Mouse (Mus musculus): ENCODE results near the gene Rad51c. TPM values are rescaled to one million over a fixed set of nuclear protein-coding genes. Genes with fewer than 3 reads are reported as not detected.
"Not testable (repeated sequence)": the region's sequence is repeated elsewhere in the genome, so short reads cannot be mapped to it uniquely, and the experiment has no call there.

Rad51c gene
- total RNA-seq (2021), result 1 to 10 TPM; 2.5 to 2.7 TPM
- long read RNA-seq, experiment 1, partial matches to known transcripts, result 0 of 3 reads
- long read RNA-seq, experiment 1, other reads (novel, unspliced or antisense), result 0 of 3 reads
- long read RNA-seq, experiment 2, partial matches to known transcripts, result 0 of 2 reads
- long read RNA-seq, experiment 2, other reads (novel, unspliced or antisense), result 1 of 2 reads

DNA sequence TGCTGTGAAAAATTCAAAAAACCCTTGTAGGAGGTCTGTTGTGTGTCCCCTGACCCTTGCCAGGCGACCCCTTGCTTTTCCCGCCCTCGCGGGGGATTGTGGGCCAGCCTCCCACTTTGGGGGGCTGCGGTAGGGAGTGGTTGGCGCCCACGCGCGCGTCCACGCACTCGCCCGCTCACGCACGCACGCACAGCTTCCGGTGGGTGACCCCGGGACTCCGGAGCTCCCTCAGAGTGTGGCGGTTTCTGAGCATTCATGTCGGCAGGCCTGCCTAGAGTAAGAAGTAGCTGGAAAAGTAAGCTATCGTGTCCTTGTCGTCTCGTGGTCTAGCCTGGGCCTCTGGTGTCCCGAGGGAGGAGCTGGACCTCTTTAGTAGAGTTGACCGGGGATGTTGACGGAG lies at the start of gene Rad51c, which contains the start of gene Tex14:
Rad51c (minus strand) TSS at position 79 of the 400 bp plus-strand sequence.
Tex14 (plus strand) TSS at position 190 of the 400 bp plus-strand sequence.
- intact Hi-C loops (cut with DNase I), result no loop called here
- DNase-seq, result peak in 1 of 2 experiments; percentile 21

DNA sequence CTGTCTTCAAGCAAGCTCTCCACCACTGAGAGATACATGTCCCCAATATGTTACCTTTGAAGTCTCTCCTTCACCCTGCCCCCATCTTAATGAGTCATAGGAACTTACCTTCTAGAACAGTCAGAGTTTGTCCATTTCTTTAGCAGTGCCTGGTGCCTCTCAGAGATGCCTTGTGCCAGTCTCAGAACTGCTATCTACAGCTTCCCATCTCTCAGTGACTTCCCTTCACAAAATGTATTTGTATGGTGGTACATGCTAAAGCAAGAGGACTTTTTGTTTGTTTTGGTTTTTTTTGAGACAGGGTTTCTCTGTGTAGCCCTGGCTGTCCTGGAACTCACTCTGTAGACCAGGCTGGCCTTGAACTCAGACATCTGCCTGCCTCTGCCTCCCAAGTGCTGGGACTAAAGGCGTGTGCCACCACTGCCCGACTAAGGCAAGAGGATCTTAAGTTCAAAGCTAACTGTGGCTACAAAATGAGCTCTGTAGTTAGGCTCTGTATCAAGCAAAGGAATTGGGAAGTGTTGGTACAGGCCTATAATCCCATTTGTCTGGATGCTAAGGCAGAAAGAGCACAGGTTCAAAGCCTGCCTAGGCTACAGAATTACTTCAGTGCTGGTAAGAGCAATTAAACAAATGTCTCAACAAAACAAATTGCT lies 49.4 kb upstream of the Rad51c start:
- intact Hi-C loops (cut with DNase I), result no loop called here
- DNase-seq, result no peak

DNA sequence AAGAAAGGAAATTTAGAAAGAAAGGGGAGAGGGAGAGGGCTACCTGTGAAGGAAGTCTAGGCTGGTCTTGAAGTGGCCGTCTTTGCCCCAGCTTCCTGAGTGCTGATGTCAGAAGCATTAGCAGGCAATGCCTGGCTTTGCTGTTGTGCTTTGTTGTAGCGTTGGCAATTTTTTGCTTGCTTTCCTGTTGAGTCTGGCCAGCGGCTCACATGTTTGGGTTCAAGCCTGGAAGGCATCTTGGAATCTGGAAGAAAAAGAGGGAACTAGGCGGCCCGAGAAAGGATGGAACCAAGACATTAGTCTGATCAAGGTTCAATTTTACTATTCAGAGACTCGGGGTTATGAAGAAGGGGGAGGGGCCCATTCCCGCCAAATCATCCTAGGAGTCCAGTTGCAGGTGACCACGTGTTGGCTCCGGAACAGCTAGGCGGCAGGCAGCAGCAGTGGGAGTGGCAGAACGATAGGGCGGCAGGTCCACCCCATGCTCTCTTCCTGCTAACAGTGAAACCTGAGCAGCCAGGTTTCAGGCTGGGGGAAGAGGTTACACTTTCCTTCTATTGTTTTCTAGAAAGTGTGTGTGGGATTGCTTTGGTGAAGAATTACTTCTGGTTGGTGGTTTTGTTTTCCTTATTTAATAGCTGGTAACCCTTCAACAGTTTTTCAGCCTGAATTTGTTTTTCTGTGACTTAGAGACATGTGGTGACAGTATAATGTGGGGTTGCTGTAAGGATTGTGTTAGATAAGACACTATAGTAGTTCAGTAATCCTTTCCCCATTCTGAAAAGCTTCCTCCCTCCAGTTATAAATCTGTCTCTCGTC lies 48.7 kb upstream of the Rad51c start:
- intact Hi-C loops (cut with DNase I), result no loop called here
- no peak for DNase-seq

DNA sequence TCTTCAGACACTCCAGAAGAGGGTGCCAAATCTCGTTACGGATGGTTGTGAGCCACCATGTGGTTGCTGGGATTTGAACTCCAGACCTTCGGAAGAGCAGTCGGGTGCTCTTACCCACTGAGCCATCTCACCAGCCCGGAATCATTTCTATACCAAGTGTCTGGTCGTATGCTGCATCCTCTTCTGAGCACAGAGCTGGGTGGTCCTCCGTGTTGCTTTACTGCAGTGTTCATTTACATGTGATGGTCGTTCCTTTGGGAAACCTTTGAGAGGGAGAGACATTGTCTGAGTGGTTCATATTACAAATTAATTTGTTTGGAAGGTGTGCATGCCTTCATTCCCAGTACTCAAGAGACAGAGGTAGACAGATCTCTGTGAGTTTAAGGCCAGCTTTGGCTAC lies 48.0 kb upstream of the Rad51c start:
- intact Hi-C loops (cut with DNase I); DNase-seq: not testable (repeated sequence)

DNA sequence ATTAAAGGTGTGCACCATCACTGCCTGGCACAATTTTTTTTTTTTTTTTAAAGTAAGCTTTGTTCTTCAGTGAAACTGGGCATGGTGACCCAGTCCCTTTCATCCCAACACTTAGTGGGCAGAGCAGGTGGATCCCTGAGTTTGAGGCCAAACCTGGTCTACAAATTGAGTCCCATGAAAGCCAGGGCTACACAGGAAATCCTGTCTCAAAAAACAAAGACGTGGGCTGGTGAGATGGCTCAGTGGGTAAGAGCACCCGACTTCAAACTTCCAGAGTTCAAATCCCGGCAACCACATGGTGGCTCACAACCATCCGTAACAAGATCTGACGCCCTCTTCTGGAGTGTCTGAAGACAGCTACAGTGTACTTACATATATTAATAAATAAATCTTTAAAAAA lies 45.1 kb upstream of the Rad51c start:
- intact Hi-C loops (cut with DNase I); DNase-seq: not testable (repeated sequence)

DNA sequence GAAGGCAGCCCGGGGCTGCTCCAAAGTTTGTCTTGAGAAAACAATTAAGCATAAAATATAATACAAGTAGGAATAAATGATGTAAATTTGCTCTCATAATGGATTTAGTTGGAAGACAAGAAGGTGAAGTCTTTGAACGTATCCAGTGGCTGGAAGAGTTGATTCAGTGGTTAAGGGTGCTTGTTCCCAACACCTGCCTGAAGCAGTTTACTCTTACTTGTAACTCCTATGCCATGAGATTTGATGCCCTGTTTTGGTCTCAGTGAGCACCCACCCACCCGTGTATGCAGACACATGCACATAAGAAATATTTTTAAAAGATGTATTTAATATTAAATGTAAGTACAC lies 44.4 kb upstream of the Rad51c start:
- intact Hi-C loops (cut with DNase I), result no loop called here
- no peak for DNase-seq

DNA sequence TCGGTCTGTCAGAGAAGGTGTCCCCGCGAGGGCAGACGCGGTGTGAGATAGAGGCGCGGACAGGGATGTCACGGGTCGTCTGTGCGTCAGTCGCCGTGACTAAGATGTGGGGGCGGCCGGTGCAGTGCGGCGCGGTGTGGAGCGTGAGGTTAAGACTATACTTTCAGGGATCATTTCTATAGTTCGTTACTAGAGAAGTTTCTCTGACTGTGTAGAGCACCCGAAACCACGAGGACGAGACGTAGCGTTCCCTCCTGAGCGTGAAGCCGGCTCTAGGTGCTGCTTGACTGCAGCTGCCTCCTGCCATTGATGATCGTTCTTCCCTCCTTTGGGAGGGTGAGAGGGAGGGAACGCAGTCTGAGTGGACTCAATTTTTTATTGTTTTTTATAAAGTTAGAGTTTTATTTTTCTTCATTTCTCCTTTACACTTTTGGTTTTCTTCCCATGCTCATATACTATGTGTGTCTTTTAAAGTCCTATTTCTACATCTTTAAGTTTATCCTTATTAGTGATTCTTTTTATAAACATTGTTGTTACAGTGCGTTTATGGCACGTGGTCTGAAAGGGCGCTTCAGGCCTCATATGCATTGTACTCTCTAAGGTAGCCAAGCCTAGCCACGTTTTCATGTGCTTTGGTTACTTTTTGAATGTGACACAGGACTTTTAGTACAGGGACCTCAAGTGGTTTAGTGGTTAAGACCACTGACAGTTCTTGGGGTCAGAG lies 43.9 kb upstream of the Rad51c start:
- DNase-seq, result peak; percentile 13 to 35
- intact Hi-C loops (cut with DNase I), result not testable (repeated sequence)

DNA sequence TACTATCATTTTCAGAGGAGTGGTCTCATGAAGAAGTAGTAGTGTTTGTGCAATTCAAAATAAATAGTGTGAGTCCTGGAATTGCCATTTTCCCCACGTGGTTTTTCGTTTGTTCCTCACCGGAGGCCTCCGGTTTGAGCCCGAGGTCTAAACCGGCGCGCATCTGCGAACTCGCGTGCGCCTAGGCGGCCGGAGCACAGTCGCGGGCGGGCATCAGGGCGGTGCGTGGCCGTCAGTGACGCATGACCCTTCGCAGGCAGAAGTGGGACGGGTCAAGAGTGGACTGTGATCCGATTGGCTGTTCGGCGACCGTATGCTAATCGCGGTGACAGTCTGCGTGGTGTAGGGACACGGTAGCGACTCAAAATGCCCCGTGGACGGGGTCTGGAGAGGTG lies 43.3 kb upstream of the Rad51c start:
- intact Hi-C loops (cut with DNase I), result not testable (repeated sequence)
- DNase-seq, result peak; percentile 90 to 93

DNA sequence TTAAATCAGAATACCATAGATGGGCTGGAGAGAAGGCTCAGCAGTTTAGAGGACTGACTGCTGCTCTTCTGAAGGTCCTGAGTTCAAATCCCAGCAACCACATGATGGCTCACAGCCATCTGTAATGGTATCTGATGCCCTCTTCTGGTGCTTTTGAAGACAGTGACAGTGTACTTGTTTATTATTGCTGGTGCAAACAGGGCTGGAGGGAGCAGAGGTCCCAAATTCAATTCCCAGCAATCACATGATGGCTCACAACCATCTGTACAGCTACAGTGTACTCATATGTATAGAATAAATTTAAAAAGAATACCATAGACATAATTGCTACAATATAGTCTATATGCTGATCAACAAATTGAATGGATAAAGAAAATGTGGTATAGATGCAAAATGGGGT lies 42.7 kb upstream of the Rad51c start:
- DNase-seq, result no peak
- intact Hi-C loops (cut with DNase I), result no loop called here

DNA sequence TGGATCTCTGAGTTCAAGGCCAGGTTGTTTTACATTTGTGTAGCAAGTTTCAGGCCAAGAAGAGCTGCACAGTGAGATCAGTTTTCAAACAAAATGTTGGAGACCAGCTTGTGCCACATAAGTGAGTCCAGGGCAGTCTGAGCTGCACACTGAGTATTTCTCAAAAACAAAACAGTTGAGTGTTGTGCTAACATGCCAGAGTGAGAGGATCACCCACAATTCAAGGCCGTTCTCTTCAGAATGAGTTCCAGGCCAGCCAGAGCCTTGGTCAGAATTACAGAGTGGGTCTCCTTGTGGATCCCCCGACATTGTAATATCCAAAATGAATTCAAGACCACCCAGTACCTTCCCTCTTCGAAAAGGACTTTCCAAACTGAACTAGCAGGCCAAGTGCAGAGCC lies 41.4 kb upstream of the Rad51c start:
- no peak for DNase-seq
- intact Hi-C loops (cut with DNase I), result no loop called here

DNA sequence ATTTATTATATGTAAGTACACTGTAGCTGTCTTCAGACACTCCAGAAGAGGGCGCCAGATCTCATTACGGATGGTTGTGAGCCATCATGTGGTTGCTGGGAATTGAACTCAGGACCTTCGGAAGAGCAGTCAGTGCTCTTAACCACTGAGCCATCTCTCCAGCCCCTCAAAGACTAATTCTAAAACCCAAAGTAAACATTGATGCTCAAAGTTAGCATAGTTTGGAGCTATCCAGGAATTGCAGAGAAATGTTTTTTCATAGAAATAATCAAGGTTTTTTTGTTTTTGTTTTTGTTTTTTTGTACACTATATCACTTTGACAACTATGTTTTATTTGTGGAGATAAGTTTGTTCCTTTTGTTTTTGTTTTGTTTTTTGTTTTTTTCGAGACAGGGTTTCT lies 40.8 kb upstream of the Rad51c start:
- DNase-seq, result not testable (repeated sequence)

DNA sequence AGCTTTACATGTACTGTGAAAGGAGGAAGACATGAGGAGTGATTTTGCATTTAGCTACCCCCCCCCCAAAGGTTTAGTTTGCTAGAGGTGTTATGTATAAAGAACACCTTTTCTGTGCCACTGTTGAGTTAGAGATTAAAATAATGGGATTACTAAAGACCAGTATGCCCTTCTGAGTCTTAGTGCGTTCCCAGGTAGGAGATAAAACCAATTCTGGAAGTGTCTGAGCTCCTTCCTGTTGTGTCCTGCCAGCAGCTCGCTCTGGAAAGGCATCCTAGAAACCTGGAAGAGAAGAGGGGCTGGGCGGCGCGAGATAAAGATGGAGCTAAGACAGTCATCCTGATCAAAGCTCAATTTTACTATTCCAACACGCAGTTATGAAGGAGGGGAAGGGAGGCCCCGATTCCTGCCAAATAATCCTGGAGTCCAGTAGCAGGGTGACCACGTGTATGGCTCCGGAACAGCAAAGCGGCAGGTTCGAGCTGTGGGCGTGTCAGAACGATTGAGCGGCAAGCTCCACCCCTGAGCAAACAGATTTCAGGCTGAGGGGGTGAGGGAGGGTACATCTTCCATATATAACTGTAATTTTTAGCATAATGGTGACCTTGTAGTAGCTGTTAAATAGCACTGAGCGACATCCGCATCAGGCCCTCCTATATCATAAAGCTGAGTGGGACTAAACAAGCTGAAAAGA lies 40.1 kb upstream of the Rad51c start:
- no peak for DNase-seq
- intact Hi-C loops (cut with DNase I), result no loop called here

More for the DNA sequence above, 40.8 kb upstream of the Rad51c start:
- intact Hi-C loops (cut with DNase I), result not testable (repeated sequence)

DNA sequence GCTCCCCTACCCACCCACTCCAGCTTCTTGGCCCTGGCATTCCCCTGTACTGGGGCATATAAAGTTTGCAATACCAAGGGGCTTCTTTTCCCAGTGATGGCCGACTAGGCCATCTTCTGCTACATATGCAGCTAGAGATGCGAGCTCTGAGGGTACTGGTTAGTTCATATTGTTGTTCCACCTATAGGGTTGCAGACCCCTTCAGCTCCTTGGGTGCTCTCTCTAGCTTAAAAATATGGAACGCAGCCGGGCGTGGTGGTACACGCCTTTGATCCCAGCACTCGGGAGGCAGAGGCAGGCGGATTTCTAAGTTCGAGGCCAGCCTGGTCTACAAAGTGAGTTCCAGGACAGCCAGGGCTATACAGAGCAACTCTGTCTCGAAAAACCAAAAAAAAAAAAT lies 39.3 kb upstream of the Rad51c start:
- DNase-seq; intact Hi-C loops (cut with DNase I): not testable (repeated sequence)

DNA sequence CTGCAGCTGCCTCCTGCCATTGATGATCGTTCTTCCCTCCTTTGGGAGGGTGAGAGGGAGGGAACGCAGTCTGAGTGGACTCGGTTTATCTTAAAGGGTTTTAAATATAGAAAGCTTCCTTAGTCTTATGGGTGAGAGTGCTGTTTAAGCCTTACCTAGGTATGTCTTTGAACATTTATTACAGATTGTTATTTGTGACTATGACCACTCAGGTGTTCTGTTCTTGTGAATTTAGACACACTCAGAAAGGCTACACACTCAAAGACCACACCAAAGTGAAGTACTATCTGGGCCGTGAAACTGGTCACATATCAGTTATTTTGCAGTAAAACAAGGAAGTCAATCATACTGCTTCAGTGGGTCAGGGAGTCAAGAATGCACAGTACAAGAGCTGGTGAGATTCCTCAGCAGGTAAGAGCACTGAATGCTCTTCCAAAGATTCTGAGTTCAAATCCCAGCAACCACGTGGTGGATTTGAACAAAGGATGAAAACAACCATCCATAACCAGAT lies 38.7 kb upstream of the Rad51c start:
- DNase-seq, result peak; percentile 15 to 56

DNA sequence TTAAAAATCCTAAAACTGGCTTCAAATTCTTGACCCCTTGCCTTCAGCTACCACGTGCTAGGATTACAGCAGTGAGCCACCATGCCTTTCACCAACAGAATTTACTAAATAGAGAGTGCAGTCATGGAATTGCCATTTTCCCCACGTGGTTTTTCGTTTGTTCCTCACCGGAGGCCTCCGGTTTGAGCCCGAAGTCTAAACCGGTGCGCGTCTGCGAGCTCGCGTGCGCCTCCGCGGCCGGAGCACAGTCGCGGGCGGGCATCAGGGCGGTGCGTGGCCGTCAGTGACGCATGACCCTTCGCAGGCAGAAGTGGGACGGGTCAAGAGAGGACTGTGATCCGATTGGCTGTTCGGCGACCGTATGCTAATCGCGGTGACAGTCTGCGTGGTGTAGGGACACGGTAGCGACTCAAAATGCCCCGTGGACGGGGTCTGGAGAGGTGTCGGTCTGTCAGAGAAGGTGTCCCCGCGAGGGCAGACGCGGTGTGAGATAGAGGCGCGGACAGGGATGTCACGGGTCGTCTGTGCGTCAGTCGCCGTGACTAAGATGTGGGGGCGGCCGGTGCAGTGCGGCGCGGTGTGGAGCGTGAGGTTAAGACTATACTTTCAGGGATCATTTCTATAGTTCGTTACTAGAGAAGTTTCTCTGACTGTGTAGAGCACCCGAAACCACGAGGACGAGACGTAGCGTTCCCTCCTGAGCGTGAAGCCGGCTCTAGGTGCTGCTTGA lies 38.1 kb upstream of the Rad51c start:
- peak; percentile 78 to 81 for DNase-seq
- intact Hi-C loops (cut with DNase I), result loop anchor here (2.0 kb wide), 1 partner anchor 16 kb away; no protein-coding TSS in a partner anchor

More for the DNA sequence above, 38.7 kb upstream of the Rad51c start:
- intact Hi-C loops (cut with DNase I), result loop anchor here (2.0 kb wide), 1 partner anchor 17 kb away; no protein-coding TSS in a partner anchor

DNA sequence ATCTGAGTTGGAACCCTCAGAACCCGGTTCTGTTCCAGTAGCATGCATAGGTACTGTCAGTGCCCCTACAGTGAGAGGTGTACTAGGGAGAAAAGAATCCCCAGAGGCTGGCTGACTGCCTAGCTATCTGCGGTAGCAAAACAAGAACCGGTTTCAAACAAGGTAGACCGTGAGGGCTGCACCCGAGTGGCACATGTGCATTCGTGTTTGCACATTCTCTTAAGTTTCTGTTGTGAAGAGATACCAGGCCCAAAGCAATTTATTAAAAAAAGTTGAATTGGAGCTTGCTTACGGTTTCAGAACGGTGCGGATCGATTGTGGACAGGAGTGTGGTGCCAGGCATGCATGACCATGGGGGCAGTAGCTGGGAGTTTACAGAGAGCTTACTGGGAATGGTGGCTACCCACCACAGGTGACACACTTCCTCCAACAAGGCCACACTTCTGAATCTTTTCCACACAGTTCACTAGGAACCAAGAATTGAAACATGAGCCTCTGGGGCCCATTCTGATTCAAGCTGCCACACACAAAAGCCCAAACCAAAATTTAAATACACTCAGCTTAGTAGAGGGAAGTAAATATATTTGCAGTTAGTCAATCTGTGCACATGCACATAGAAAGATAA lies 35.2 kb upstream of the Rad51c start:
- no peak for DNase-seq
- intact Hi-C loops (cut with DNase I), result loop anchor here (5.0 kb wide), 1 partner anchor 77 kb away; no protein-coding TSS in a partner anchor

DNA sequence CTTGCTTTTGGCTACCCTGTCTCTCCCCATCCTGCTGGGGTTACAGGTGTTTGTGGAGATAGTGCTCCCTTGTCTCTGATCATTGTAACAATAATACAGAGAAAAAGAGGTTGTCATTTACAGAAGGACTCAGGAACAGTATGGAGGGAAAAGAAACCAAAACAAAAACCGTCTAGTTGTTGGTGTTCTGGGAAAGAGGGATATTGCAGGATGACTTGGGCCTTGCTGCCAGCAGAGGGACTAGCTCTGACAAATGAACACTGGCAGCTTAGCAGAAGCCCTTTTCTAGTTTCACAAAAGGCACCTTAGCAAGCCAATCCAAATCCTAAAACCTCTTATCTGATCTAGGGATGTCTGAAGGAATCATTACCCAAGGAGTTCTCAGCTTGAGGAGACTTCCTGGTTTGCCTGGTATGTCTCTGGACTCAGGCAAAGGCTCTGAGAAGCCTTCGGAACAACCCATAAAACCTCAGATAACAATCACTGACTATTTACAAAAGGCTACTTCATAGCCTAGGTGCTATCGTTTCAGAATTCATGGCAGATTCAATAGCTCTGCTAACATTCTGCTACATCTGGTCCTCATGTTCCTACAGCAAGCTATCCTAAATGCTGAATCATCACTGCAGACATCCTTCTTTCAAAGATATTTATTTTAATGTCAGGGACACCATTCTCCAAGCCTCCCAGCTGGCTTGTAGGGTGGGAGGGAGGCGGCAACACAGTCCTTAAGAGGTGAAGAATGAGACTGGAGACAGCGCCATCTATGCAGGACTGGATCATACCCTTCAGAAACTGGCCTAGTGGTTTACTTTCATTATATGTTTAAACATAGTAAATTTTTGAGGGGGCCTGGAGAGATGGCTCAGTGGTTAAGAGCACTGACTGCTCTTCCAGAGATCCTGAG lies 31.8 kb upstream of the Rad51c start:
- DNase-seq, result no peak
- intact Hi-C loops (cut with DNase I), result loop anchor here (5.0 kb wide), 1 partner anchor 81 kb away; no protein-coding TSS in a partner anchor
